Mouse (Mus musculus) cerebellum, postnatal 10 days (tissue): ENCODE data around the gene Megf6.

Source experiments
- DNase-seq, 2 experiments: peaks; one replicate each; pipeline ENCODE4 v3.0.0; 2021; ENCODE audit warnings: mixed read lengths in 2 of 2

Gene Megf6

DNA sequence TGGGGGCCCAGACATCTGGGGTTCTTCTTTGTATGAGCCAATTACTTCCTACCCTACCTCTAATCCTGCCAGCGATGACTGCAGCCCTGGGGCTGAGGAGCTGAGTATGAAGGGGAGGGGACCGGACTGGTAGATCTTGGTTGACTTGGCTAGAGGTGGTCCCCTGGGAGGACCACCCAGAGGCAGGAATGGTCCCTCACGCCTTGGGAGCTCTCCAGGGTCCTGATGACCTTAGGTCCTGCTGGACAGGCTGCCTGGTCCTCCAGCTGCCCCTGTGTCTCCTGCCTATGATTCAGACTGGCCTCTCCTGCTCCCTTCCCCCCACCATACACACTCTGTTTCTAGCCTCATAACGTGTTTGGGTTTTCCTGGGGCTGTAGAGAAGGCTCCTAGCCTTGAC, 91.5 kb downstream of the Megf6 start:
- DNase-seq = no peak

DNA sequence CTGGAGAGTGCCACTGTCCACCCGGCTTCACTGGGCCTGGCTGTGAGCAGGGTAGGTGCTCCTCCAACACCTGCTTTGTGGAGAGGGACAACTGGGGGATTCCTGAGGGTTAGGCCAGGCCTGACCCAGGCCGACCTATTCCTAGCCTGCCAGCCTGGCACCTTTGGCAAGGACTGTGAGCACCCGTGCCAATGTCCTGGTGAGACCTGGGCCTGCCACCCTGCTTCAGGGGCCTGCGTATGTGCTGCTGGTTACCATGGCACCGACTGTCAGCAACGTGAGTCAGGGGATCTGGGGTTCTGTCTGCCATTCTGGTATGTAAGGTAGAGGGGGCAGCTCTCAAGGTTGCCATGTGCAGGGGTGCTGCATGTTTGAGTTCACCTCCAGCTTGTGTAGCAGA, 97.0 kb downstream of the Megf6 start:
- peak; percentile 72 to 83 for DNase-seq

- DNase-seq = peak in 1 of 2 experiments; percentile 34
Observed at GRCm38 (mm10) chr4:154269520-154269919, 99.0 kb downstream of the Megf6 start.

- peak; percentile 86 to 92 for DNase-seq
Observed at GRCm38 (mm10) chr4:154273000-154273399, 102.5 kb downstream of the Megf6 start.

- DNase-seq = no peak
Observed at GRCm38 (mm10) chr4:154279481-154279880, 109.0 kb downstream of the Megf6 start.

GRCm38 (mm10) chr4:154283671-154284070, 113.1 kb downstream of the Megf6 start:
- no peak for DNase-seq

DNA sequence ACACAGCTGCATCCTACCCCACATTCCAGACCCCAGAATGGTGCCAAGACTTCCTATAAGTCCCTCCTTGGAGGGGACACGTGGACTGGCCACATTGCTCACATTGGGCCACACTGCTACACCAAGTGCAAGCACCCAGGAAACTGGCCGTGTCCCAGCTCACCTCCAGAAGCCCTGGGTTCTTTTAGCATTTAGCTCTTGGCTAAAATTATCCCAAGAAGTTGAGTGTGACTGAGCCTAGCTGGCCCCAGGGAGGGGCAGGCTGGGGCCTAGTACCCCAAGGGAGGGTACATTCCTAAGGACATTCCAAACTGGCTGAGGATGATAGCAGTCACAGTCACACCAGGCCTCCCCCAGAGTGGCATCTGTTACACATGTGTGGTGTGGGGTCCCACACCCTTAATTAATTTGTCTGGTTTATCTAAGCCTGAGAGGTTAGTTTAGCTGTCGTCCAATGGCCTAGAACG, 123.2 kb downstream of the Megf6 start:
- DNase-seq = no peak

DNA sequence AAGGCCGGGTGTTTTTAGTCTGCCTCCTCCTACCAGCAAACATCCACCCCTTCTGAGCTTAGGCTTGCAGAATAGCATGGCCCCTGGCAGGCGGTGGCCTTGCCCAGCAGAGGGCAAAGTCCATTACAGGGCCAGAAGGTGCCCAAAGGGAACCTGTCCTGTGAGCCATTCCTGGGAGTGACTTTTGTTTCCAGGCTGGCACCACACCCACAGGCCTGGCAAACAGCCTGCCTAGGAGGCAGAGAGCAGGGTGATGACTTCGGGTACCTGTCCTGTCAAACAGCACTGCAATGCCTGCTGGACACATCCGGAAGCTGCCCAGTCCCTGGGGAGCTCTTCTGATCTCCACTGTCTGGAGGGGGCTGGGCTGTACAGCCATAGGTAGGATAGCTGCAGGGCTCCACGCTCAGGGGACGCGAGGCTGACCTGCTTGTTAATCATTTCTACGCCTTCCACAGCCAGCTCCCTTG, 123.8 kb downstream of the Megf6 start:
- no peak for DNase-seq

DNA sequence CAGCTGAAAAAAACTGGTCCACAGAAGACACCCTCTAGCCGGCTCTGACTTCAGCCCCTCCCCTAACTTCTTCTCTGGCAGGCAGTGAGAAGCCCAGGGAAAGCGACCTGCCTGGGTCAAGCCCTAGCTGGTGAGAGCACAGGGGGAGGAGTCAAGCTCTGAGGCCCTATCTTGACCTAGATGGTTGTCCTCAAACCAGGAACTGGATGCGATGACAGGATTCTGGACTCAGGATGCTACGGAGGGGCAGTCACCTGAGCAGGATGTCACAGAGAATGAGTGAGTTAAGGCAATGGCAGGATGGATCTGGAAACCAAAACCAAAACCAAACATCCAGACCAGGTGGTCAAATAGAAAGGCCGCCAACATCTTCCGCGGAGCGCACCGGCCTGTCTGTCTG, 127.2 kb downstream of the Megf6 start:
- no peak for DNase-seq

- peak; percentile 30 to 36 for DNase-seq
Observed at GRCm38 (mm10) chr4:154299541-154300271, 129.2 kb downstream of the Megf6 start.

- peak; percentile 70 to 78 for DNase-seq
Observed at GRCm38 (mm10) chr4:154301466-154301881, 130.9 kb downstream of the Megf6 start, which contains the start of gene Arhgef16. Arhgef16 (minus strand) TSS chr4:154301676.

DNA sequence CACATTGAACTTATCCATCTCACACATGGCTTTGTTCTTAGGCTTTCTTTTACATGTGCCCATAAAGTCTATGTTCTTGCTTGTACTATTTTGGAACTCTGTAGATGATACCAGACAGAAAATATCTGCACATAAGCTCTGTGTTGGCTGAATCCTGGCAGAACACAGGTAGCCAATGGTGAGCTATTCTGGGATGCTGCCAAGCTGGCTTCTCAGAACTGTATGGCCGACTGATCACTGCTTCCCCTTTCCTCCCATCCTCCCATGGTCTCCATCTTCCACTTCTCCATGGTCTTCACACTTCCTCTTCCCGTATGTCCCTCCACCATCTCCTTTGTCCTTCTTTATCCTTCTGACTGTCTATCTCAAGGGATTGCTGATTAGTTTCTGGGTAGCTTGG, 138.6 kb downstream of the Megf6 start:
- peak; percentile 59 to 64 for DNase-seq

GRCm38 (mm10) chr4:154310576-154311262, 140.2 kb downstream of the Megf6 start:
- no peak for DNase-seq

- no peak for DNase-seq
Observed at GRCm38 (mm10) chr4:154312143-154312812, 141.7 kb downstream of the Megf6 start.

GRCm38 (mm10) chr4:154312935-154313621, 142.5 kb downstream of the Megf6 start:
- DNase-seq = peak in 1 of 2 experiments; percentile 28

DNA sequence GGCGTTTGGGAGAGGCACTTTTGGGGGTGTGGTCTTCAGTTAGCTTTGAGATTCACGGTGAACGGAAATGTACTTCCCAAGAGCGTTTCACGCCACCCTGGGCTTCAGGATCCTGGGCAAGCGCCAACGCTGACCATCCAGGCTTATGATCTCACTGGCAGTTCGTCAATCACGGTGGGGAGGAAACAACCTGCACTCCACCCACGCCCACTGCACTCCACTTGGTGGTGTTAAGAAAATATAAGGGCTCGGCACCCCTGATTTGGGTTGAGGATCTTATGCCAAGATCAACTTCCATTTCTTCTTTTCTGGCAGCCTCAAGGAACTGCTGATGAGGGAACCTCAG, 143.1 kb downstream of the Megf6 start:
- DNase-seq = peak; percentile 42 to 54
